Mouse (Mus musculus) adipocyte (in vitro differentiated cells): Measurements from ENCODE around the gene Ephb3.
"Not testable (repeated sequence)": the region's sequence is repeated elsewhere in the genome, so short reads cannot be mapped to it uniquely, and the experiment has no call there.

ENCODE experiments used
- DNase-seq: peaks from one replicate; pipeline ENCODE4 v3.0.0-alpha.2; 2016; ENCODE audit warnings: low spot score

The Ephb3 gene

GRCm38 (mm10) chr16:21204367-21205092, at the start of gene Ephb3:
Gene Ephb3, plus strand, starts transcription at chr16:21204755.
- peak; percentile 100 for DNase-seq

GRCm38 (mm10) chr16:21156261-21156660, 48.3 kb upstream of the Ephb3 start:
- not testable (repeated sequence) for DNase-seq

- DNase-seq, result not testable (repeated sequence)
Observed at GRCm38 (mm10) chr16:21159226-21159625, 45.3 kb upstream of the Ephb3 start.

- DNase-seq, result not testable (repeated sequence)
Observed at GRCm38 (mm10) chr16:21163423-21163822, 41.1 kb upstream of the Ephb3 start.

- not testable (repeated sequence) for DNase-seq
Observed at GRCm38 (mm10) chr16:21165343-21166220, 39.0 kb upstream of the Ephb3 start.

GRCm38 (mm10) chr16:21168730-21169129, 35.8 kb upstream of the Ephb3 start:
- no peak for DNase-seq

GRCm38 (mm10) chr16:21175236-21175635, 29.3 kb upstream of the Ephb3 start:
- DNase-seq, result no peak

- no peak for DNase-seq
Observed at GRCm38 (mm10) chr16:21182108-21182507, 22.4 kb upstream of the Ephb3 start.

- no peak for DNase-seq
Observed at GRCm38 (mm10) chr16:21184697-21185096, 19.9 kb upstream of the Ephb3 start.

- no peak for DNase-seq
Observed at GRCm38 (mm10) chr16:21187568-21187967, 17.0 kb upstream of the Ephb3 start.

GRCm38 (mm10) chr16:21188345-21188744, 16.2 kb upstream of the Ephb3 start:
- no peak for DNase-seq

GRCm38 (mm10) chr16:21191569-21191968, 13.0 kb upstream of the Ephb3 start:
- DNase-seq, result no peak

- peak; percentile 86 for DNase-seq
Observed at GRCm38 (mm10) chr16:21192509-21193354, 11.8 kb upstream of the Ephb3 start.

- DNase-seq, result no peak
Observed at GRCm38 (mm10) chr16:21194182-21194581, 10.4 kb upstream of the Ephb3 start.

GRCm38 (mm10) chr16:21195260-21195866, 9.2 kb upstream of the Ephb3 start:
- DNase-seq, result no peak

GRCm38 (mm10) chr16:21196576-21196975, 8.0 kb upstream of the Ephb3 start:
- DNase-seq, result no peak

GRCm38 (mm10) chr16:21197542-21197941, 7.0 kb upstream of the Ephb3 start:
- DNase-seq, result no peak

GRCm38 (mm10) chr16:21198006-21198405, 6.5 kb upstream of the Ephb3 start:
- no peak for DNase-seq

- DNase-seq, result peak; percentile 43
Observed at GRCm38 (mm10) chr16:21198529-21198928, 6.0 kb upstream of the Ephb3 start.

GRCm38 (mm10) chr16:21199426-21199825, 5.1 kb upstream of the Ephb3 start:
- no peak for DNase-seq

- no peak for DNase-seq
Observed at GRCm38 (mm10) chr16:21202731-21203130, 1.8 kb upstream of the Ephb3 start.
